Mouse (Mus musculus): Measurements from ENCODE around the gene Skp2. TPM values are rescaled to one million over a fixed set of nuclear protein-coding genes. Genes with fewer than 3 reads are reported as not detected.

The Skp2 gene
- polyA plus RNA-seq, 1 experiment = 1.3 TPM

- DNase-seq (ENCODE audit: low read depth) = no peak
Measured at GRCm38 (mm10) chr15:9074671-9075070, 80.6 kb downstream of the Skp2 start.

- DNase-seq (ENCODE audit: low read depth) = no peak
Measured at GRCm38 (mm10) chr15:9074139-9074538, 81.1 kb downstream of the Skp2 start.

- DNase-seq (ENCODE audit: low read depth) = no peak
Measured at GRCm38 (mm10) chr15:9073684-9074083, 81.5 kb downstream of the Skp2 start.

- DNase-seq (ENCODE audit: low read depth) = no peak
Measured at GRCm38 (mm10) chr15:9073067-9073608, 82.1 kb downstream of the Skp2 start.

GRCm38 (mm10) chr15:9072630-9073029, 82.6 kb downstream of the Skp2 start:
- no peak for DNase-seq (ENCODE audit: low read depth)

GRCm38 (mm10) chr15:9071556-9072544, 83.4 kb downstream of the Skp2 start:
- no peak for DNase-seq (ENCODE audit: low read depth)

- DNase-seq (ENCODE audit: low read depth) = no peak
Measured at GRCm38 (mm10) chr15:9070912-9071555, 84.2 kb downstream of the Skp2 start, which contains the start of gene Nadk2. TSS of gene Nadk2 (plus strand) at chr15:9071260.

- no peak for DNase-seq (ENCODE audit: low read depth)
Measured at GRCm38 (mm10) chr15:9070353-9070752, 84.9 kb downstream of the Skp2 start.

- no peak for DNase-seq (ENCODE audit: low read depth)
Measured at GRCm38 (mm10) chr15:9068881-9069280, 86.3 kb downstream of the Skp2 start.

Other genes with a start within 250 kb of the Skp2 start
- gene Ranbp3l, start 187.5 kb downstream of the Skp2 start, polyA plus RNA-seq (2012; rRNA removed) = 0.81 and 1.5 TPM in 2 replicates
- 25.0 and 32.1 TPM in 2 replicates for gene Nadk2, start 84.2 kb downstream of the Skp2 start, polyA plus RNA-seq (2012; rRNA removed)
- gene Lmbrd2, start 14.9 kb downstream of the Skp2 start, polyA plus RNA-seq (2012; rRNA removed) = 12.1 and 15.8 TPM in 2 replicates
- gene Ugt3a1, start 121.5 kb upstream of the Skp2 start, polyA plus RNA-seq (2012; rRNA removed) = 0.16 and 0.48 TPM in 2 replicates
- gene Ugt3a2, start 180.1 kb upstream of the Skp2 start, polyA plus RNA-seq (2012; rRNA removed) = 0.32 and 0.37 TPM in 2 replicates

Measured in gonadal fat pad, adult 2 months (tissue).